Mouse (Mus musculus): ENCODE results near the gene Pde6g. TPM values are rescaled to one million over a fixed set of nuclear protein-coding genes. Genes with fewer than 3 reads are reported as not detected.
A peak's percentile ranks its signal among the peaks of the same experiment; 100 is the strongest.

The Pde6g gene
- total and polyA plus RNA-seq, 2 experiments: 0.46 to 1.8 TPM

- H3K4me3 ChIP-seq (ENCODE audit: insufficient read depth, low read depth, low read length): no peak overlapping the region
- TF ChIP-seq CTCF (IDR thresholded peaks at IDR 0.05; ENCODE audit: low read depth, low read length) (no peak), POLR2A (IDR thresholded peaks at IDR 0.05; ENCODE audit: extremely low read depth, insufficient read depth, low read length) (no peak)
- H3K79me2 ChIP-seq (ENCODE audit: control insufficient read depth, insufficient read depth, low read length): peaks cover 10% of the 10 kb centered on the region
- no peak overlapping the region for H3K27ac ChIP-seq (replicated peaks; ENCODE audit: insufficient read depth, low read depth, low read length)
- no peaks in the 10 kb centered on the region for H3K27me3 ChIP-seq (ENCODE audit: control insufficient read depth, insufficient read depth, low read length)
- peaks cover 7% of the 10 kb centered on the region for H3K36me3 ChIP-seq (ENCODE audit: control insufficient read depth, insufficient read depth, low read length)
- 50% methylated on average over 4 of the region's 4 CpGs for WGBS
- peak; percentile 61 for DNase-seq (ENCODE audit: extremely low read depth, low read depth, low spot score)
- no peak overlapping the region for H3K9ac ChIP-seq (ENCODE audit: low read depth, low read length)
- peaks cover 13% of the 10 kb centered on the region for H3K4me1 ChIP-seq (ENCODE audit: control insufficient read depth, insufficient read depth, low read length)
These were observed 12.2 kb upstream of the Pde6g start for GRCm38 (mm10) chr11:120465521-120465920.

- TF ChIP-seq CTCF (IDR thresholded peaks at IDR 0.05; ENCODE audit: low read depth, low read length) (no peak), POLR2A (IDR thresholded peaks at IDR 0.05; ENCODE audit: extremely low read depth, insufficient read depth, low read length) (no peak)
- Histone ChIP-seq H3K79me2 (ENCODE audit: control insufficient read depth, insufficient read depth, low read length) (peaks cover 13% of the 10 kb centered on the region), H3K36me3 (ENCODE audit: control insufficient read depth, insufficient read depth, low read length) (no peaks in the 10 kb centered on the region), H3K27ac (replicated peaks; ENCODE audit: insufficient read depth, low read depth, low read length) (no peak overlapping the region), H3K4me1 (ENCODE audit: control insufficient read depth, insufficient read depth, low read length) (peaks cover 13% of the 10 kb centered on the region), H3K4me3 (ENCODE audit: insufficient read depth, low read depth, low read length) (no peak overlapping the region), H3K9ac (ENCODE audit: low read depth, low read length) (no peak overlapping the region), H3K27me3 (ENCODE audit: control insufficient read depth, insufficient read depth, low read length) (no peaks in the 10 kb centered on the region)
- no peak for DNase-seq (ENCODE audit: extremely low read depth, low read depth, low spot score)
- 88% methylated on average over 5 of the region's 5 CpGs for WGBS
These were observed 11.1 kb upstream of the Pde6g start for GRCm38 (mm10) chr11:120464365-120464764.

DNA sequence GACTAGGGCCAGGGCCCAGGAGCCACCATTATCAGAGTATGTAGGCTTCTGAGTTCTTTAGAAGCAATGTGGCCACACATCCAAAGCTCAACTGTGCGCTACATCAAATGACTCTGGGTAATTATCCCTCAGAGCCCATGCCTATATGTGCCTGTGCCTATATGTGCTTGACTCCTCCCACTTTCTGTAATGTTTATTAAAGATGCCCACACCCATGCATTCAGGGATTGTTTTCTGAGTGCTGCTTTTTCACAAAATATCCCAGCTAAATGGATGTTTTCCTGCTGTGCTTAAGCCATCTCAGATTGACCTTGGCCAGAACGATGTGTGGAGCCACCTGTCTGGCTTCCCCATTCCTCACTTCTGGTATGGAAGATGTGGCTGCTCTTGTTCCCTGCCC, 10.2 kb upstream of the Pde6g start:
- no peak overlapping the region for H3K4me3 ChIP-seq (ENCODE audit: insufficient read depth, low read depth, low read length)
- H3K27me3 ChIP-seq (ENCODE audit: control insufficient read depth, insufficient read depth, low read length): no peaks in the 10 kb centered on the region
- no peak overlapping the region for H3K27ac ChIP-seq (replicated peaks; ENCODE audit: insufficient read depth, low read depth, low read length)
- DNase-seq (ENCODE audit: extremely low read depth, low read depth, low spot score): no peak
- H3K9ac ChIP-seq (ENCODE audit: low read depth, low read length): no peak overlapping the region
- peaks cover 13% of the 10 kb centered on the region for H3K4me1 ChIP-seq (ENCODE audit: control insufficient read depth, insufficient read depth, low read length)
- peaks cover 13% of the 10 kb centered on the region for H3K79me2 ChIP-seq (ENCODE audit: control insufficient read depth, insufficient read depth, low read length)
- no peak for TF ChIP-seq POLR2A (IDR thresholded peaks at IDR 0.05; ENCODE audit: extremely low read depth, insufficient read depth, low read length)
- no peak for TF ChIP-seq CTCF (IDR thresholded peaks at IDR 0.05; ENCODE audit: low read depth, low read length)
- no peaks in the 10 kb centered on the region for H3K36me3 ChIP-seq (ENCODE audit: control insufficient read depth, insufficient read depth, low read length)
- WGBS: 94% methylated on average over 2 of the region's 2 CpGs

- TF ChIP-seq CTCF (IDR thresholded peaks at IDR 0.05; ENCODE audit: low read depth, low read length) (peak; percentile 57; the same call in 1 of the 2 replicates), POLR2A (IDR thresholded peaks at IDR 0.05; ENCODE audit: extremely low read depth, insufficient read depth, low read length) (no peak)
- no peak for DNase-seq (ENCODE audit: extremely low read depth, low read depth, low spot score)
- no peak overlapping the region for H3K27ac ChIP-seq (replicated peaks; ENCODE audit: insufficient read depth, low read depth, low read length)
- 44% methylated on average over 6 of the region's 6 CpGs for WGBS
- 0 out of 2 replicates have a peak, but pooled peaks cover 6% of the 10 kb centered on the region for H3K79me2 ChIP-seq (ENCODE audit: control insufficient read depth, insufficient read depth, low read length)
- no peaks in the 10 kb centered on the region for H3K36me3 ChIP-seq (ENCODE audit: control insufficient read depth, insufficient read depth, low read length)
- peak overlapping the region; percentile 88 for H3K9ac ChIP-seq (ENCODE audit: low read depth, low read length)
- H3K4me1 ChIP-seq (ENCODE audit: control insufficient read depth, insufficient read depth, low read length): peaks cover 4% of the 10 kb centered on the region; the same call in 1 of the 2 replicates
- no peaks in the 10 kb centered on the region for H3K27me3 ChIP-seq (ENCODE audit: control insufficient read depth, insufficient read depth, low read length)
- H3K4me3 ChIP-seq (ENCODE audit: insufficient read depth, low read depth, low read length): no peak overlapping the region
These were observed 5.7 kb upstream of the Pde6g start for GRCm38 (mm10) chr11:120458847-120459597.

- Histone ChIP-seq H3K4me1 (ENCODE audit: control insufficient read depth, insufficient read depth, low read length) (peaks cover 4% of the 10 kb centered on the region; the same call in 1 of the 2 replicates), H3K27ac (replicated peaks; ENCODE audit: insufficient read depth, low read depth, low read length) (peak within 1 kb of the TSS; percentile 74), H3K79me2 (ENCODE audit: control insufficient read depth, insufficient read depth, low read length) (0 out of 2 replicates have a peak, but pooled peaks cover 6% of the 10 kb centered on the region), H3K27me3 (ENCODE audit: control insufficient read depth, insufficient read depth, low read length) (no peaks in the 10 kb centered on the region), H3K36me3 (ENCODE audit: control insufficient read depth, insufficient read depth, low read length) (no peaks in the 10 kb centered on the region), H3K9ac (ENCODE audit: low read depth, low read length) (peak within 1 kb of the TSS; percentile 88), H3K4me3 (ENCODE audit: insufficient read depth, low read depth, low read length) (peak within 1 kb of the TSS; percentile 76)
- peak; percentile 79 for DNase-seq (ENCODE audit: extremely low read depth, low read depth, low spot score)
- 4% methylated on average over 62 of the region's 62 CpGs for WGBS
- TF ChIP-seq POLR2A (IDR thresholded peaks at IDR 0.05; ENCODE audit: extremely low read depth, insufficient read depth, low read length) (peak; percentile 61; the same call in 1 of the 2 replicates), CTCF (IDR thresholded peaks at IDR 0.05; ENCODE audit: low read depth, low read length) (no peak)
These were observed 4.8 kb upstream of the Pde6g start, which contains the start of the genes Oxld1 and Ccdc137 for GRCm38 (mm10) chr11:120457772-120458751. TSS of gene Oxld1 (minus strand) at chr11:120458068. TSS of gene Ccdc137 (plus strand) at chr11:120458115.

Data from liver, adult 2 months (tissue).